Mouse (Mus musculus) limb, embryonic 14.5 days (tissue): ENCODE results near the gene Prph. TPM values are rescaled to one million over a fixed set of nuclear protein-coding genes. Genes with fewer than 3 reads are reported as not detected.

Source experiments
- ATAC-seq: fragments of 200-750 bp; cut with Nextera tagmentation; 2 replicates; pipeline ENCODE4 v1.8.0; 2017; ENCODE audit warnings: low read depth, moderate number of reproducible peaks, moderate TSS enrichment; ENCODE audit not compliant: low FRiP score
- DNase-seq: peaks from one replicate; pipeline ENCODE4 v3.0.0-alpha.2; 2015; ENCODE audit warnings: low spot score
- H3K27ac ChIP-seq: fragments of 300-500 bp; sonication (generic); replicated peaks from 2 replicates; pipeline ENCODE4 v1.5.1; 2014; ENCODE audit warnings: low read depth, mild to moderate bottlenecking, low read length, moderate library complexity, mixed read lengths
- H3K27me3 ChIP-seq: fragments of 300-500 bp; sonication (generic); 2 replicates; pipeline ENCODE4 v1.6.1; 2014; ENCODE audit warnings: low read length, mixed read lengths; ENCODE audit not compliant: control insufficient read depth, insufficient read depth
- H3K36me3 ChIP-seq: fragments of 300-500 bp; sonication (generic); 2 replicates; pipeline ENCODE4 v1.6.1; 2014; ENCODE audit warnings: mild to moderate bottlenecking, low read length, moderate library complexity, mixed read lengths; ENCODE audit not compliant: control insufficient read depth, insufficient read depth
- H3K4me1 ChIP-seq: fragments of 300-500 bp; sonication (generic); 2 replicates; pipeline ENCODE4 v1.6.1; 2014; ENCODE audit warnings: antibody characterized with exemption, low read length, mixed read lengths; ENCODE audit not compliant: control insufficient read depth, insufficient read depth
- H3K4me2 ChIP-seq: fragments of 300-500 bp; sonication (generic); replicated peaks from 2 replicates; pipeline ENCODE4 v1.6.1; 2014; ENCODE audit warnings: low read depth, mild to moderate bottlenecking, low read length, moderate library complexity; ENCODE audit not compliant: severe bottlenecking
- H3K4me3 ChIP-seq: fragments of 300-500 bp; sonication (generic); replicated peaks from 2 replicates; pipeline ENCODE4 v1.5.1; 2014; ENCODE audit warnings: low read length
- H3K9ac ChIP-seq: fragments of 300-500 bp; sonication (generic); 2 replicates; pipeline ENCODE4 v1.6.1; 2014; ENCODE audit warnings: mild to moderate bottlenecking, low read depth, low read length, moderate library complexity; ENCODE audit not compliant: severe bottlenecking
- H3K9me3 ChIP-seq: fragments of 300-500 bp; sonication (generic); 2 replicates; pipeline ENCODE4 v1.6.1; 2016; ENCODE audit warnings: low read length; ENCODE audit not compliant: control insufficient read depth
- POLR2A ChIP-seq: fragments of 200-500 bp; IDR thresholded peaks from 2 replicates; pipeline ENCODE4 v1.8.0; 2012; ENCODE audit warnings: inconsistent platforms, mild to moderate bottlenecking, moderate library complexity, borderline replicate concordance; ENCODE audit not compliant: insufficient read depth, insufficient read length; ENCODE audit errors: extremely low read depth
- WGBS: fragments of 180-500 bp; shearing (Covaris S2); extraction: QIAGEN DNeasy Blood & Tissue Kit; methylation state at CpG from one replicate; pipeline ENCODE4 v1.1.7; 2014; 5-methylcytosine and 5-hydroxymethylcytosine counted together
- microRNA-seq: library from miRNA; unstranded; fragments of <30 nt; microRNA quantifications from one replicate; pipeline ENCODE4, GENCODE M21; 2016
- polyA plus RNA-seq, 2 experiments: library from polyadenylated mRNA; depleted of rRNA in 1 of 2; stranded (reverse) in 1 of 2; unstranded in 1 of 2; fragments of >200 nt; fragmentation: Nextera tagmentation in 1 of 2; extraction: Ambion mirVana in 1 of 2; gene quantifications; 2 replicates each; pipeline versions ENCODE4 v1.2.1 to v1.2.3; 2012 to 2014

The Prph gene
- polyA plus RNA-seq, 2 experiments, result 1.3 to 4.2 TPM

GRCm38 (mm10) chr15:99099984-99100383, 45.0 kb downstream of the Prph start:
- 46% methylated on average over 3 of the region's 3 CpGs for WGBS
- peaks cover 48% of the 10 kb centered on the region for H3K27me3 ChIP-seq
- no peaks in the 10 kb centered on the region for H3K9me3 ChIP-seq
- H3K4me1 ChIP-seq, result peaks cover 23% of the 10 kb centered on the region
- H3K27ac ChIP-seq, result no peak overlapping the region
- H3K4me2 ChIP-seq, result no peak overlapping the region
- ATAC-seq (no peak), DNase-seq (no peak)
- no peak for TF ChIP-seq POLR2A
- no peaks in the 10 kb centered on the region for H3K36me3 ChIP-seq
- no peak overlapping the region for H3K4me3 ChIP-seq
- no peak overlapping the region for H3K9ac ChIP-seq

- Histone ChIP-seq H3K36me3 (no peaks in the 10 kb centered on the region), H3K4me2 (no peak overlapping the region), H3K4me1 (no peaks in the 10 kb centered on the region), H3K9me3 (no peaks in the 10 kb centered on the region), H3K4me3 (no peak overlapping the region), H3K9ac (no peak overlapping the region), H3K27ac (no peak overlapping the region), H3K27me3 (no peaks in the 10 kb centered on the region)
- DNase-seq (no peak), ATAC-seq (no peak)
- 53% methylated on average over 7 of the region's 7 CpGs for WGBS
- TF ChIP-seq POLR2A, result no peak
Measured at GRCm38 (mm10) chr15:99105238-99105637, 50.3 kb downstream of the Prph start.

- H3K4me1 ChIP-seq, result no peaks in the 10 kb centered on the region
- H3K27ac ChIP-seq, result no peak overlapping the region
- WGBS, result 72% methylated on average over 3 of the region's 3 CpGs
- no peak overlapping the region for H3K4me3 ChIP-seq
- no peak for DNase-seq
- no peaks in the 10 kb centered on the region for H3K27me3 ChIP-seq
- no peak overlapping the region for H3K9ac ChIP-seq
- H3K9me3 ChIP-seq, result no peaks in the 10 kb centered on the region
- no peak for TF ChIP-seq POLR2A
- no peaks in the 10 kb centered on the region for H3K36me3 ChIP-seq
- ATAC-seq, result no peak
- H3K4me2 ChIP-seq, result no peak overlapping the region
Measured at GRCm38 (mm10) chr15:99107866-99108265, 52.9 kb downstream of the Prph start.

Small RNA genes lying within 50 kb of the gene (microRNA-seq; reads per million reads assigned to microRNA genes)
- not detected for gene Mir6960

Other genes starting within 250 kb of the Prph start
- gene Ddn, start 245.7 kb upstream of the Prph start, polyA plus RNA-seq (2012; rRNA removed), result 0.44 and 0.59 TPM in 2 replicates
- gene Ddn, start 245.7 kb upstream of the Prph start, polyA plus RNA-seq (2014; fragmentation: Nextera tagmentation; extraction: Ambion mirVana), result 0.14 TPM in 1 of 2 replicates, not detected in the other
- 93.1 and 93.7 TPM in 2 replicates for gene Prkag1, start 223.7 kb upstream of the Prph start, polyA plus RNA-seq (2012; rRNA removed)
- gene Prkag1, start 223.7 kb upstream of the Prph start, polyA plus RNA-seq (2014; fragmentation: Nextera tagmentation; extraction: Ambion mirVana), result 81.3 and 82.3 TPM in 2 replicates
- gene Kmt2d, start 184.0 kb upstream of the Prph start, polyA plus RNA-seq (2012; rRNA removed), result 27.1 and 27.3 TPM in 2 replicates
- gene Kmt2d, start 184.0 kb upstream of the Prph start, polyA plus RNA-seq (2014; fragmentation: Nextera tagmentation; extraction: Ambion mirVana), result 16.7 and 20.1 TPM in 2 replicates
- gene Rhebl1, start 160.6 kb upstream of the Prph start, polyA plus RNA-seq (2012; rRNA removed), result 14.5 and 16.4 TPM in 2 replicates
- gene Rhebl1, start 160.6 kb upstream of the Prph start, polyA plus RNA-seq (2014; fragmentation: Nextera tagmentation; extraction: Ambion mirVana), result 12.0 and 13.8 TPM in 2 replicates
- 1.4 and 2.0 TPM in 2 replicates for gene Dhh, start 156.6 kb upstream of the Prph start, polyA plus RNA-seq (2012; rRNA removed)
- 0.72 and 1.1 TPM in 2 replicates for gene Dhh, start 156.6 kb upstream of the Prph start, polyA plus RNA-seq (2014; fragmentation: Nextera tagmentation; extraction: Ambion mirVana)
- 66.8 and 145 TPM in 2 replicates for gene Lmbr1l, start 136.9 kb upstream of the Prph start, polyA plus RNA-seq (2012; rRNA removed)
- gene Lmbr1l, start 136.9 kb upstream of the Prph start, polyA plus RNA-seq (2014; fragmentation: Nextera tagmentation; extraction: Ambion mirVana), result 5.5 and 7.8 TPM in 2 replicates
- 2,384 and 3,894 TPM in 2 replicates for gene Tuba1b, start 120.6 kb upstream of the Prph start, polyA plus RNA-seq (2012; rRNA removed)
- gene Tuba1b, start 120.6 kb upstream of the Prph start, polyA plus RNA-seq (2014; fragmentation: Nextera tagmentation; extraction: Ambion mirVana), result 1,587 and 1,605 TPM in 2 replicates
- gene Gm49450, start 101.6 kb upstream of the Prph start, polyA plus RNA-seq (2012; rRNA removed), result 15.1 and 159 TPM in 2 replicates
- not detected in 2 replicates for gene Gm49450, start 101.6 kb upstream of the Prph start, polyA plus RNA-seq (2014; fragmentation: Nextera tagmentation; extraction: Ambion mirVana)
- 1,030 and 1,250 TPM in 2 replicates for gene Tuba1a, start 101.5 kb upstream of the Prph start, polyA plus RNA-seq (2012; rRNA removed)
- 1,263 and 1,288 TPM in 2 replicates for gene Tuba1a, start 101.5 kb upstream of the Prph start, polyA plus RNA-seq (2014; fragmentation: Nextera tagmentation; extraction: Ambion mirVana)
- 192 and 293 TPM in 2 replicates for gene Tuba1c, start 25.3 kb upstream of the Prph start, polyA plus RNA-seq (2012; rRNA removed)
- 150 and 162 TPM in 2 replicates for gene Tuba1c, start 25.3 kb upstream of the Prph start, polyA plus RNA-seq (2014; fragmentation: Nextera tagmentation; extraction: Ambion mirVana)
- 41.5 and 51.3 TPM in 2 replicates for gene Troap, start 19.4 kb downstream of the Prph start, polyA plus RNA-seq (2012; rRNA removed)
- gene Troap, start 19.4 kb downstream of the Prph start, polyA plus RNA-seq (2014; fragmentation: Nextera tagmentation; extraction: Ambion mirVana), result 20.3 and 22.1 TPM in 2 replicates
- gene C1ql4, start 32.6 kb downstream of the Prph start, polyA plus RNA-seq (2012; rRNA removed), result 0.13 TPM in 1 of 2 replicates, not detected in the other
- gene C1ql4, start 32.6 kb downstream of the Prph start, polyA plus RNA-seq (2014; fragmentation: Nextera tagmentation; extraction: Ambion mirVana), result not detected in 2 replicates
- 0.87 and 1.7 TPM in 2 replicates for gene Dnajc22, start 38.0 kb downstream of the Prph start, polyA plus RNA-seq (2012; rRNA removed)
- gene Dnajc22, start 38.0 kb downstream of the Prph start, polyA plus RNA-seq (2014; fragmentation: Nextera tagmentation; extraction: Ambion mirVana), result 0.11 and 0.37 TPM in 2 replicates
- gene Spats2, start 70.7 kb downstream of the Prph start, polyA plus RNA-seq (2012; rRNA removed), result 47.1 and 48.4 TPM in 2 replicates
- gene Spats2, start 70.7 kb downstream of the Prph start, polyA plus RNA-seq (2014; fragmentation: Nextera tagmentation; extraction: Ambion mirVana), result 39.7 and 41.7 TPM in 2 replicates
- gene Kcnh3, start 169.7 kb downstream of the Prph start, polyA plus RNA-seq (2012; rRNA removed), result 1.6 and 1.9 TPM in 2 replicates
- gene Kcnh3, start 169.7 kb downstream of the Prph start, polyA plus RNA-seq (2014; fragmentation: Nextera tagmentation; extraction: Ambion mirVana), result 0.55 and 0.58 TPM in 2 replicates
- 88.5 and 113 TPM in 2 replicates for gene Mcrs1, start 196.8 kb downstream of the Prph start, polyA plus RNA-seq (2012; rRNA removed)
- 130 and 139 TPM in 2 replicates for gene Mcrs1, start 196.8 kb downstream of the Prph start, polyA plus RNA-seq (2014; fragmentation: Nextera tagmentation; extraction: Ambion mirVana)
- 143 and 154 TPM in 2 replicates for gene Prpf40b, start 239.9 kb downstream of the Prph start, polyA plus RNA-seq (2012; rRNA removed)
- gene Prpf40b, start 239.9 kb downstream of the Prph start, polyA plus RNA-seq (2014; fragmentation: Nextera tagmentation; extraction: Ambion mirVana), result 47.0 and 54.3 TPM in 2 replicates
- 0.19 and 0.24 TPM in 2 replicates for gene Fam186b, start 240.7 kb downstream of the Prph start, polyA plus RNA-seq (2012; rRNA removed)
- 0.12 and 0.32 TPM in 2 replicates for gene Fam186b, start 240.7 kb downstream of the Prph start, polyA plus RNA-seq (2014; fragmentation: Nextera tagmentation; extraction: Ambion mirVana)